Mouse (Mus musculus) heart, embryonic 15.5 days (tissue): ENCODE results near the gene Nxph3. TPM values are rescaled to one million over a fixed set of nuclear protein-coding genes. Genes with fewer than 3 reads are reported as not detected.

Experiments
- polyA plus RNA-seq: library from polyadenylated mRNA; unstranded; fragments of >200 nt; fragmentation: Nextera tagmentation; extraction: Ambion mirVana; gene quantifications from 2 replicates; pipeline ENCODE4 v1.2.1, GENCODE M21; 2015

Nxph3 gene
- polyA plus RNA-seq, 1 experiment from 2014 or later, result 0.08 TPM

Other genes with a start within 250 kb of the Nxph3 start
- 43.3 and 51.3 TPM in 2 replicates for gene Kat7, start 204.3 kb downstream of the Nxph3 start, polyA plus RNA-seq
- gene Fam117a, start 177.6 kb downstream of the Nxph3 start, polyA plus RNA-seq, result 4.1 and 6.8 TPM in 2 replicates
- gene Slc35b1, start 129.9 kb downstream of the Nxph3 start, polyA plus RNA-seq, result 66.0 and 71.5 TPM in 2 replicates
- gene Spop, start 100.5 kb downstream of the Nxph3 start, polyA plus RNA-seq, result 126 and 127 TPM in 2 replicates
- gene Ngfr, start 73.2 kb upstream of the Nxph3 start, polyA plus RNA-seq, result 3.0 and 6.8 TPM in 2 replicates
- 237 and 293 TPM in 2 replicates for gene Phb, start 152.4 kb upstream of the Nxph3 start, polyA plus RNA-seq
- 12.9 and 14.3 TPM in 2 replicates for gene Zfp652, start 198.1 kb upstream of the Nxph3 start, polyA plus RNA-seq
- 0.71 TPM in 2 replicates for gene B130006D01Rik, start 209.0 kb upstream of the Nxph3 start, polyA plus RNA-seq